Mouse (Mus musculus) heart, postnatal 0 days (tissue): ENCODE results near the gene Lrrc25. TPM values are rescaled to one million over a fixed set of nuclear protein-coding genes. Genes with fewer than 3 reads are reported as not detected.

ENCODE experiments used
- ATAC-seq: fragments of 200-750 bp; cut with Nextera tagmentation; 2 replicates; pipeline ENCODE4 v1.8.0; 2017; ENCODE audit warnings: low read depth, moderate number of reproducible peaks, moderate library complexity; ENCODE audit not compliant: insufficient read depth
- DNase-seq: peaks from one replicate; pipeline ENCODE4 v3.0.0-alpha.2; 2016; ENCODE audit warnings: low spot score
- H3K27ac ChIP-seq: fragments of 300-500 bp; sonication (generic); 2 replicates; pipeline ENCODE4 v1.5.1; 2014; ENCODE audit warnings: low read depth, mild to moderate bottlenecking
- H3K27me3 ChIP-seq: fragments of 300-500 bp; sonication (generic); 2 replicates; pipeline ENCODE4 v1.6.1; 2014; ENCODE audit warnings: low read length, mixed read lengths; ENCODE audit not compliant: control insufficient read depth, insufficient read depth
- H3K36me3 ChIP-seq: fragments of 300-500 bp; sonication (generic); replicated peaks from 2 replicates; pipeline ENCODE4 v1.6.1; 2014; ENCODE audit warnings: low read length, mixed read lengths; ENCODE audit not compliant: control insufficient read depth, insufficient read depth
- H3K4me1 ChIP-seq: fragments of 300-500 bp; sonication (generic); 2 replicates; pipeline ENCODE4 v1.6.1; 2014; ENCODE audit warnings: antibody characterized with exemption; ENCODE audit not compliant: control insufficient read depth, insufficient read depth
- H3K4me2 ChIP-seq: fragments of 300-500 bp; sonication (generic); 2 replicates; pipeline ENCODE4 v1.6.1; 2014; ENCODE audit warnings: low read depth, mild to moderate bottlenecking, low read length, moderate library complexity
- H3K4me3 ChIP-seq: fragments of 300-500 bp; sonication (generic); 2 replicates; pipeline ENCODE4 v1.5.1; 2014; ENCODE audit warnings: low read depth, low read length
- H3K9ac ChIP-seq: fragments of 300-500 bp; sonication (generic); replicated peaks from 2 replicates; pipeline ENCODE4 v1.6.1; 2014; ENCODE audit warnings: low read depth, low read length, mixed read lengths
- H3K9me3 ChIP-seq: fragments of 300-500 bp; sonication (generic); replicated peaks from 2 replicates; pipeline ENCODE4 v1.6.1; 2016; ENCODE audit warnings: low read length; ENCODE audit not compliant: control insufficient read depth
- CTCF ChIP-seq: IDR thresholded peaks from 2 replicates; pipeline ENCODE4 v1.5.1; 2016; ENCODE audit warnings: antibody characterized with exemption, control low read depth, low read depth
- EP300 ChIP-seq: IDR thresholded peaks from 2 replicates; pipeline ENCODE4 v1.6.1; 2016; ENCODE audit warnings: antibody characterized with exemption, low read depth
- WGBS: fragments of 180-500 bp; shearing (Covaris S2); extraction: QIAGEN DNeasy Blood & Tissue Kit; methylation state at CpG from one replicate; pipeline ENCODE4 v1.1.7; 2014; 5-methylcytosine and 5-hydroxymethylcytosine counted together
- polyA plus RNA-seq: library from polyadenylated mRNA; unstranded; fragments of >200 nt; fragmentation: Nextera tagmentation; extraction: Ambion mirVana; gene quantifications from 2 replicates; pipeline ENCODE4 v1.2.1, GENCODE M21; 2015
- total RNA-seq: library from RNA; depleted of rRNA; stranded (reverse); fragments of >200 nt; gene quantifications from 2 replicates; pipeline ENCODE4 v1.2.3, GENCODE M21; 2014; ENCODE audit warnings: low replicate concordance

Gene Lrrc25
- total and polyA plus RNA-seq, 2 experiments from 2014 or later, result 1.3 to 1.5 TPM

DNA sequence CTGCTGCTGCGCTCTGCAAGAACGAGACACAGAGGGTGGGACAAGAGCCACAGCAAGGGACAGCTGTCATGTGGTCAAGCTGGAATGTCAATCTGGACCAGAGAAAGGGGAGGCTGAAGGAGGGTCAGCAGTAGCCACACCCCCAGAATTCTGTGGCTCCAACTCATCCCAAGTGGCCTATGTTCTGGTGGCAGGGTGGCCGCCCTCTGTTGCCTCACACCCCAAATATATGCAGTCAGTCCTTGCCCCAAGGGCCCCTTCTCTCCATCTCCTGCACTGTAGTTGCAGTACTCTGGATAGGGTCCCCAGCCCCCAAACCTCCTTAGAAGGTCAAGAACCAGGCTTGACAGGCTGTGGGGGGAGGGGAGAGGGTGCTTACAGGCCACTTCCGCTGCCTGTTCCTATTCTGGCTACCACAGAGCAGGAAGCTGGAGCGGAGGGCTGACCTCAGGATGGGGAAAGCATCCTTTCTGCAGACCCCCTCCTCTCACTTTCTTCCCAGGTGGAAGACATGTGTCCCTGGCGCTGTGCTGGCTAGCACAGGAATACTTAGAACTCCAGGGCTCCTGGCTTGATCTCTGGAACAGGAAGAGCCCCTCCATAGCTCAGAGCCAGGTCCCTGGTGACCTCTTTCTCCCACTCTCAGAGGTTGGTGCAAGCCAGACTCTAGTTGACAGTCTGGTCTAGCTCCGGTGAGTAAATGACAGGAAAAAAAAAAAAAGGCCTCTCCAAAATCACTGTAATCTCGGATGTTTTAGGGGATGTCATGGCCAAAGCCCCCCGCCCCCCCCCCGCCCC, 15.3 kb upstream of the Lrrc25 start:
- peak overlapping the region; percentile 45 for H3K4me2 ChIP-seq
- H3K4me1 ChIP-seq, result peaks cover 14% of the 10 kb centered on the region
- H3K36me3 ChIP-seq, result 0 out of 2 replicates have a peak, but pooled peaks cover 5% of the 10 kb centered on the region
- no peak overlapping the region for H3K9ac ChIP-seq
- peak overlapping the region; percentile 69 for H3K27ac ChIP-seq
- no peak for TF ChIP-seq EP300
- TF ChIP-seq CTCF, result no peak
- H3K27me3 ChIP-seq, result no peaks in the 10 kb centered on the region
- ATAC-seq, result peak; percentile 9; the same call in 1 of the 2 replicates
- H3K4me3 ChIP-seq, result 0 out of 2 replicates have a peak overlapping the region, but pooled peaks have one; percentile 18
- DNase-seq, result peak; percentile 35
- WGBS, result 29% methylated on average over 9 of the region's 10 CpGs
- H3K9me3 ChIP-seq, result no peaks in the 10 kb centered on the region

DNA sequence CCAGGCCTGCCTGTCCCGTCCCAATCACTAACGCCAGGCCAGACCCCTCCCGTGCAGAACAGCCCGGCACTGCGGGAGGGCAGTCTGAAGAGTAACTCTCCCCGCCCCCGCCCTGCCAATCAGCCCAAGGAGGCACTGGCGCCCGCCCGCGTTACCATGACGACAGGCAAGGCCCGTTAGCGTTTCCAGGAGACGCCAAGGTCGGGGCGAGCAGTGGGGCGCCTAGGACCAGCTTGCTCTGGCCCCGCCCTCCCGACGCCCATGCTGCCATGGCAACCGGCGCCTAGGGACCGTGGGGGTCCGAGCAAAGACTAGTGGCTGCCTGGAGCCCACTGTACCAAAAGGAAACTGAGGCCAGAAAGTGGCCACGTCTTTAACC, 14.7 kb upstream of the Lrrc25 start:
- H3K9ac ChIP-seq, result no peak overlapping the region
- no peaks in the 10 kb centered on the region for H3K27me3 ChIP-seq
- H3K27ac ChIP-seq, result peak overlapping the region; percentile 69
- H3K9me3 ChIP-seq, result no peaks in the 10 kb centered on the region
- H3K4me3 ChIP-seq, result peak overlapping the region; percentile 18; the same call in 1 of the 2 replicates
- peak overlapping the region; percentile 45 for H3K4me2 ChIP-seq
- ATAC-seq (peak; percentile 40), DNase-seq (peak; percentile 53)
- TF ChIP-seq CTCF, result no peak
- no peak for TF ChIP-seq EP300
- H3K4me1 ChIP-seq, result peaks cover 14% of the 10 kb centered on the region
- WGBS, result 5% methylated on average over 24 of the region's 26 CpGs
- 0 out of 2 replicates have a peak, but pooled peaks cover 5% of the 10 kb centered on the region for H3K36me3 ChIP-seq

DNA sequence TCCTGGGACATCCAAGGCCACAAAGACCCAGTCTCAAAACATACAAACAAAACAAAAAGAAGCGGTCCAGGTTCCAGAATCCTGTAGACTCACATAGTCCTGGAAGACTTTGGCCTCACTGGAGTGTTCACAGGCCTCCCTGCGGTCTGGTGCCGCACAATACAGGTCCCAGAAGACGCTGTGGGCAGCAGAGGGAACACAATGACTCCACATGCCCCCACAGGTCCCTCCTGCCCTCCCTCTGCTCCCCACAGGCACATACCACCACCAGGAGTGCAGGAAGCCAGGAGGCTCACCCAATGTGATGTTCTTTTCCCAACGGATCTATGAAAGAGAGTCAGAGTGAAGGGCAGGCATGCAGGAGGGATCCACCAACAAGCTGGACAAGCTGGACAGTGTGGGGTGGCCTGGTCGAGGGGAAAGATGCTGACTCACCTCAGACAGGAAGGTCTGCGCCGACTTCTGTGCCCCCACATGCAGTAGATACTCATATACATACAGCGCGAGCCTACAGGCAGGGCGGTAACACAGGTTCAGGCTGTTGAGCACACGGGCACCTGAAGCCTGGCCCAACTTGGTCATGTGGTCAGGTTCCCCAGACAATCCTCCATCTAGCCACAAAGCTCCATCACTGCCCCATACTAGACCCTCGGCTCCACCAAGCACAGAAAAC, 13.7 kb upstream of the Lrrc25 start:
- 91% methylated on average over 13 of the region's 13 CpGs for WGBS
- no peaks in the 10 kb centered on the region for H3K9me3 ChIP-seq
- no peak overlapping the region for H3K4me3 ChIP-seq
- 0 out of 2 replicates have a peak, but pooled peaks cover 5% of the 10 kb centered on the region for H3K36me3 ChIP-seq
- H3K4me1 ChIP-seq, result peaks cover 16% of the 10 kb centered on the region
- no peak overlapping the region for H3K9ac ChIP-seq
- DNase-seq (no peak), ATAC-seq (no peak)
- H3K27ac ChIP-seq, result no peak overlapping the region
- H3K27me3 ChIP-seq, result no peaks in the 10 kb centered on the region
- H3K4me2 ChIP-seq, result no peak overlapping the region
- TF ChIP-seq CTCF, result no peak

DNA sequence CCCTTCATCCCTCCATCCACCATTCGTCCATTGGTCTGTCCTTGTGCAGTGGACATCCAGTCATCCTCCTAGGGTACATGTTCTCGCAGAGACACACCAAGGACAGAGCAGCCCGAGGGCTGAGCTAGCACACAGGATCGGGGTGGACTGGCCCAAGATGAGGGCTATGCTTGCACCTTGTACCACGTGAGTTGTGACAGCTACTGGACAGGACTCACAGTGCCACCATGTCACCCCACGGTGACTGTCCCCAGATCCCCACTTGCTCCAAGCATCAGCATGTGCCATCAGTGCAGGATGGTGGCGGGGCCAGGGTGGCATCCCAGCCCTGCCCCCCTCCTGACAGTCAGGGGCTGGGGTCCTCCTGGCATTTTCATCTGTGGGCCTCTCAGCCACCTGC, 11.4 kb upstream of the Lrrc25 start:
- H3K36me3 ChIP-seq, result 0 out of 2 replicates have a peak, but pooled peaks cover 5% of the 10 kb centered on the region
- no peak overlapping the region for H3K4me3 ChIP-seq
- ATAC-seq (no peak), DNase-seq (no peak)
- no peaks in the 10 kb centered on the region for H3K9me3 ChIP-seq
- WGBS, result 87% methylated on average over 7 of the region's 7 CpGs
- H3K9ac ChIP-seq, result no peak overlapping the region
- TF ChIP-seq CTCF, result no peak
- no peak for TF ChIP-seq EP300
- no peaks in the 10 kb centered on the region for H3K27me3 ChIP-seq
- H3K4me1 ChIP-seq, result peaks cover 20% of the 10 kb centered on the region
- H3K4me2 ChIP-seq, result no peak overlapping the region
- no peak overlapping the region for H3K27ac ChIP-seq

DNA sequence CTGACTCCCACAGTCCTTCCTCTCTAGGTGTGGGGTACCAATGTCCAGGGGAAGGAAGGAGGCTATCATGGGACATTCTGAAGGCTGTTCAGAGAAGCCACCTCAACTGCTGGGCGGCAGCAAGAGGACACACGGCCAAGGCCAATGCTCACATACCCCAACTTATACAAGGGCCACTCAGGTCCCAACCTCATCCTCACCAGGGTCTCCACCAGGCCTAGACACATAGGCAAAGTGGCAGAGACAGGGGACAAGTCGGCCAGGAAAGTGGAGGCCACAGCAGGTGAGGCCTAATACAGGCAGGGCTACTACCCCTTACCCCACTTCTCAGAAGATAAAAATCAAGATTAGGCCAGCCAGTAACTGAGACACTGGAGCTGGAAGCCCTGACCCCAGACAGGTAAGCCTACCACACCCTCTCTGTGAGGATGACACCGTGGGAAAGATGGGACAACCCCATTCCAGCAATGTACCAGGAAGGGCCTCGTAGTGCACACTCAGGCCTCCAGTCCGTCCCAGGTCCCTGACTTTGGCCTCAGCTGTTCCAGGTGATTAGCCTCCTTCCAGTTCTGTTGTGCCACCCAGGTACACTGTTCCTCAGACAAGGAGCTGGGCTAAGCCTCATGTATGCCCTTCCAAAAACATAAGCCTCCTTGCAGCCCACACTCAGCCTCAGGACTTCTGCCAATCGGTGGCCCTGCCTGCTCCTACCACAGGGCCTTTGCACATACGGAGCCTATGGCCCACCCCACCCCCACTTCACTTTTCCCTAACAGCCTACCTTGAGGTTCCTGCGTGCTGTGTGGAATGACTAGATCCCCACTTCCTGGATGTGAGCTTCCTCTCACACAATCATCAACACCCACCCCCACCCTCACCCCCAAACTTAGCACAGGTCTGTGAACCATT, 9.8 kb upstream of the Lrrc25 start:
- Histone ChIP-seq H3K27ac (no peak overlapping the region), H3K27me3 (no peaks in the 10 kb centered on the region), H3K4me1 (peaks cover 15% of the 10 kb centered on the region), H3K36me3 (0 out of 2 replicates have a peak, but pooled peaks cover 5% of the 10 kb centered on the region), H3K9ac (no peak overlapping the region), H3K4me2 (peak overlapping the region; percentile 96; the same call in 1 of the 2 replicates), H3K9me3 (no peaks in the 10 kb centered on the region), H3K4me3 (no peak overlapping the region)
- TF ChIP-seq EP300, result no peak
- DNase-seq (no peak), ATAC-seq (no peak)
- 81% methylated on average over 9 of the region's 9 CpGs for WGBS
